Mouse (Mus musculus) spleen, postnatal 4 days (tissue): Measurements from ENCODE around the gene Alyref.
A peak's percentile ranks its signal among the peaks of the same experiment; 100 is the strongest.
"Not testable (repeated sequence)": the region's sequence is repeated elsewhere in the genome, so short reads cannot be mapped to it uniquely, and the experiment has no call there.

ENCODE experiments used
- DNase-seq, 2 experiments: peaks; one replicate each; pipeline ENCODE4 v3.0.0; 2022; ENCODE audit warnings: low spot score in 2 of 2

Gene Alyref

DNA sequence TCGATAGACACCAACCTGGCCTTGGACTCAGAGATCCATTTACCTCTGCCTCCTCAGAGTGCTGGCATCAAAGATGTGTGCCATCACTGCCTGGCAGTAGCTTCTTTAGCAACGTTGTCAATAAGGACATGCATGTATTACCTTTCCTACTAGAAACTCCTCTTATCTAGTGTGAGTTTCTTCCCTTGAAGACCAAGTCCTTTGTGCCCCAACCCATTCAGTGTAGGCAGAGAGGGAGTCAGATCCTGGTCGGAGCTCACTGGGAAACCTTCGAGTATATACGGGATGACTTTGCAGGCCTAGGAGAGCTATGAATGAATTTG is 23.9 kb downstream of the Alyref start:
- no peak for DNase-seq

DNA sequence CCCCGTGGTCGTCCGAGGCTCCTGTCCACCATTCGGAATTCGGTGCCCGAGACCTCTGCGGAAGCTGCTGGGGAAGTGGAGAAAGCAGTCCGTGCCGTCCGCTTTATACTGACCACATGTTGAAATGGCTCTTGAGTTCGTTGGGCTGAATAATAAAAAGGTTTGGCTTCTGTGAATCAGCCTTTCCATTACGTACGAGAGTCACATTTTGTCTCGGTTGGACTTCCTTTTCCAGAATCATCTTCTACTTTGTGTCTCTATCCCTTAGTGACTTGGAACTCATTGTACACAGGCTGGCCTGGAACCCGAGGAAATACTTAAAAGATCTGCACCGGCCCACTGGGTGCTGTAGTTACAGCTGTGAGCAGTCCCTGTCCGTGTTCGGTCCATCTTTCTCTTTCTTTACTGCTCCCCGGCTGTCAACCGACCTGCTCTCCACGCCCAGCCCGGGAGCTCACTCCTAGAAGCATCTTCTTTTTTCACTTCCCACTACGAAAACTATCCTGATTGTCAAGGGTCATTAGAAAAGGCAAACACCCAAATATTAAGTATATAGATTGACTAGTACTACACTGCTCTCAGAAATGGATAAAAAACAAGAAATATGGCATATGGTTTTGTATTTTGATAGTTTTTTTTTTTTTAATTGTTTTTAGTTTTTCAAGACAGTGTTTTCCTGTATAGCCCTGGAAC is 24.4 kb downstream of the Alyref start:
- DNase-seq, result no peak

DNA sequence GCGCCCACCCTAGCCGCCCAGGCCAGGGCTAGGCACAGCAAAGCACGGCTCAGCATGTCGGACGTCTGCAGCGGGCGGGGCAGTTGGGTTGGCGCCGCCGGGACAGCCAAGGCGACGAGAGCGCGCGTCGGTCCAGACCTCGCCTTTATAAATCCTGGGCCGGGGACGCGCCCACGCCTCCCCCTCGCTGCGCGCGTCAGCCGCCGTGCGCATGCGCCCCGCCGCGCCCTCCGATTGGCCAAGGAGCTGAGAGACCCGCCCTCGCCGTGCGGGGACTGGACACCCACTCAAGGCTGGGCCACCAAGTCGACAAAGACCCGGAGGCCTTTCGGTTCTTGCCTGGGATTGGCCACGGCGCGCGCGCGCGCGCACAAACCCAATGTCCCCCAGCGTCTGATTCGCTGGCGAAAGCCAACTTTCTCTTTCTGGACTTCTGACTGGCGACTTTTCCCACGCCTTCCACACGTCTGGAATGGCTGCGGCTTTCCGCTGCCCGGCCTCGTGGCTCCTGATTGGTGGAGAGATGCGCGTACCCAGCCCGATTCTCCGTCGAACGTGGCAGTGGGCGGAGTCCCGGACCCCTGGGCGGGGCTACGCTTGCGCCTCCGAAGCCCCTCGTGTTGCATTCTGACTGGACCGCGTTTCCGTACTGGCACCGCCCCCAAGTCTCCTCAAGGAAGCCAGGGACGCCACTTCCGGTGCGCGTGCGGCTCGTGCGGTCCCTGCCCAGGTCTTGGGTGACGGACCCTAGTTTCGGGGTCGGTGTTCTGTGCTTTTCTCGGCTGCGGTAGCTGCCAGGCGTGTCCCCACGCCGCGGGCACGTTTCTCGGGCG is 25.2 kb downstream of the Alyref start, which contains the start of gene P4hb:
TSS of gene P4hb (minus strand) at position 502 of the 833 bp plus-strand sequence.
- peak; percentile 99 to 100 for DNase-seq

DNA sequence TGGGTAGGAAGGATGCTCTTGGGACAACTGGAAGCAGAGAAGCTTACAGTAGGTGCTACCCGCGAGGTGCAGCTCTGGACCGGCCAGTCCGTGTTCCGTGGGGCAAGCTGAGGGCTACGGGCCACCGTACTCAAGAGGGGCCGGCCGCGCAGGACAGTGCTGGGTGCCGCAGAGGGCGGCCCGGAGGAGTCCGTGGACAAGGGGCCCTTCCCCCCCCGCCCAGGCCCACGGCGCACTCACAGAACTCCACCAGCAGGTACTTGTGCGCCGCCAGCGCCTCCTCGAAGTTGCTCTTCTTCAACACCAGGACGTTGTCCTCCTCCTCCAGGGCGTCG is 25.8 kb downstream of the Alyref start:
- no peak for DNase-seq

DNA sequence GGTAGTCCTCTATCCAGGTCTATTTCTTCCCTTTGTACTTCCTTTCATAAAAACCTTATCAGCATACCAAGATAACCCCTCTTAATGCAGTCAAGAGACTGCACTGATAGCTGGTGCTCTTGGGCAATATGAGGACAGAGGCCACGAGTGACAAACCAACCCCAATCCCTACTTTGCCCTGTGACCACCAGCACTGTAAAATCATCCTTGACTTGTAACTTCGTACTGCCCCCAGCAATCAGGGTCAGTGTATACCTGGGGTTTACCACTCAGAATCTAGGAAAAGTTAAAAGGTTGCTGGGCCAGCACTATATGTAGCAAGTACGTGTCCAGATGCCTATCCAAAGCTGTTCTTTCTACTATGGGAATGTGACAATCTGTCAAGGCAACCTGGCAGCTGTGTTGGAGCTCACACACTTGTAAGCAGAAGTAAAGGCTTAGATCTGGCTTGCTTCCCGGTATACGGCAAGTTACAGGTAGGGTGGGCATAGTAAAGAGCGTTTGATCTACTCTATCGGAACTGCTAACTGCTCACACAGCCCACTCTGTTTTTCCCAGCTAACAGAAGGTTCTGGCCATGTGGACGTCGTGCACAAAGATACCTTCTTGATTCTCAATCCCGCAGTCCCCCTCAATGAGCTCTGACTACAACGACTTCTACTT is 26.3 kb downstream of the Alyref start:
- DNase-seq, result no peak

DNA sequence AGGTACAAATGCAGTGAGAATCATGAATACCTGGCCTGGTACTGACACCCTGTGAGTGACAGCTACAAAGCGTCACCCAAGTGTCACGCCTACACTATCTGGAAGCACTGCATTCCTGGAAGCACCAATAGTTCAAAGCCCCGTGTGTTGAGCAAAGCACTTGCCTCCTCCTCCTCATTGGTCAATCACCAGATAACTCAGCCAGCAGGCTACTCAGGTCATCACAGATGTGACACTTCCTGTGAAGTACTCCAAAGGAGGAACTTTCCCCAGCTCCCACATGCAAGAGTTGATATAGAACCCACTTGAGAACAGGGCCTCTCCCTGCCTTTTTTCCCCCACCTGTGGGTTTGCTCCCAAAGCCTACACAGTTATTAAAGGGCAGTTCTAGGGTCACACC is 27.0 kb downstream of the Alyref start:
- no peak for DNase-seq

DNA sequence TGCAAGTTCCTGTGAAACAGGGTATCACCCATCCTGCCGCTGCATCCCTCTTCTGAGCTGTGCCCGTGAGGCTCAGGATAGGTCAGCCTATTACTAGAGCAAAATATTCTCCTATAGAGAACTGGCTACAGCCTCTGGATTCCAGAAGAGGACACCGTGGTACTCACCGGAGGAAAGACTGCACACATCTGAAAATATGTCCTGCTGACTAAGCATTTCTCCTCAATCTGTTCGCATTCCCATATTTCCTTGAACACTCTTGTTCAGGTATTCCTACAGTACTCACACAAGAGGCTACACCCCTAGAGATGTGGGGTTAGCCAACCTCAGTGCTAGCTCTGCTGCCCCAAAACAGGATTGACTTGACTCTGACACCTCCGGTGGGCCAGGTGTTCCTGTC is 29.8 kb downstream of the Alyref start:
- no peak for DNase-seq

DNA sequence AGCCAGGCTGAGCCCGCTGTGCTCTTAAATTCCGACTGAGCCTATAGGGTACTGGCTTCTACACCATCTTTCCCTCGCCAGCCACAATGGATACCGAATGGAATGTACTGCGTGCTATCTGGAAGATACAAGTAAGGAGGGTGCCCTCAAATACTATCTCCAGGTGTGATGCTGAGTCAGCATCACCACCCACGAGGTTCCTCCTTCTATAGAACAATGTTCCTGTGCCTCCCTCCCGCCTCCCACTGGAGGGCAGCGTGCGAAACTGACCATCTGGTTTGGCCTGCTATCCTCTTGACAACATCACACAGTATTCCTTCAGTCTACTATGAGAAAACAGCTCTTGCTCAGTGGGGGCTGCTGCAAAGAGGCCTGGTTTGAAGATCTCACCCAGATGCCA is 33.1 kb downstream of the Alyref start:
- no peak for DNase-seq

DNA sequence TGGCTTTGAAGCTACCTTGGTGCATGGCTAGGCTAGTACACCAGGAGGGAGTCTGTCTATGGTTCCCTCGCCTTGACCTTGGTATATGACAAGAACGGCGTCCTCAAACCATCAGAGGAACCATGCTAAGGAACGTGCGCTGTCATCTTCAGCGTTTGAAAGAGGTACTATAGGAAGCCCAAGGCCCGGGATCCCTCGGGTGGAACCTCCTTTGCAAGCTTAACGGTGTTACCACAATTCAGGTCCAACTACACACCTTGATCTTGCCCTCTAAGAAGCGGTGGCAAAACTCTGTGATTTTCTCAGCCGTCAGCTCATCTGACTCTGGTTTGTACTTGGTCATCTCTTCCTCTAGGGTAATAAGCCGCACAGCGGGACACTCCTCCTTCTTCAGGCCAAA is 35.2 kb downstream of the Alyref start:
- DNase-seq, result peak in 1 of 2 experiments; percentile 57

DNA sequence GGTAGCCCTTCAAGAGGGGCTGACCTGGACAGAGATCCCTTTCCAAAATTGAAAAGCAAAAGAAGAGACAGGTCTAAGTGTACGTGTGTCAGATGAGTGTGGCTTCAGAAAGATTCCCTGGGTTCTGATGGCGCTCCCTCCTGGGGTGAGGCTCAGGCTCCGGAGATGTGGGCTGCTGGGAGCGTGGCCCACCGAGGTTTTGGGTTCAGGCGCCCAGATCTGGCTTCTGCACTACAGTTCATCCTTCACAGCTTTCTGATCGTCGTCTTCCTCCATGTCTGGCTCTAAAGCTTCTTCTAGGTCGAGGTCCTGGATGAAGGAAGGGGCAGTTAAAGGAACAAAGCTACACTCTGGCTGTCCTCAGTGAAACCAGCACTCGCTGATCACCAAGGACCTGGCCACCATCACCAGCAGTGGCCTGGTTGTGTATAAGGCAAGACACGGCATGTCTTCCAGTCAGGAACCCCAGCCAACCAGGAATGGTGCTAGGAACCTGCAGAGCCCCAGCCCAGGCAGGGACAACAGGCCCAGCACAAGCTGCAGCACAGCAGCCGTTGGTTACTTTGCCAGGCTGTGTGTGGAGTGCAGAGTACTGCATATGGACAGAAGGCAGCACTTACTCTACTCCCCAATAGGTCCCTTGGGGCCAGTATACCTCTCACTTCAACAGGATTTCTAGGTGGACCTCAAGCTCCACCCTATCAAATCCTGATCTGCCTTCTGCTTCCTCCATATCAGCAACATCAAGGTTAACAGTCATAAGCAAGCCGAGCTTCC is 37.0 kb downstream of the Alyref start:
- no peak for DNase-seq

DNA sequence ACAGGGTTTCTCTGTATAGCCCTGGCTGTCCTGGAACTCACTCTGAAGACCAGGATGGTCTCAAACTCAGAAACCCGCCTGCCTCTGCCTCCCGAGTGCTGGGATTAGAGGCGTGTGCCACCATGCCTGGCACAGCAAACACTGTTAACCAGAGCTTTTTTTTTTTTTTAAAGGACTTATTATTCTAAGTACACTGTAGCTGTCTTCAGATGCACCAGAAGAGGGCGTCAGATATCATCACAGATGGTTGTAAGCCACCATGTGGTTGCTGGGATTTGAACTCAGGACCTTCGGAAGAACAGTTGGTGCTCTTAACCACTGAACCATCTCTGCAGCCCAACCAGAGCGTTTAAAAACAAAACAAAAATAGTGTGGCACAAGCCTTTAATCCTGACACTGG is 39.3 kb downstream of the Alyref start:
- DNase-seq, result not testable (repeated sequence)

DNA sequence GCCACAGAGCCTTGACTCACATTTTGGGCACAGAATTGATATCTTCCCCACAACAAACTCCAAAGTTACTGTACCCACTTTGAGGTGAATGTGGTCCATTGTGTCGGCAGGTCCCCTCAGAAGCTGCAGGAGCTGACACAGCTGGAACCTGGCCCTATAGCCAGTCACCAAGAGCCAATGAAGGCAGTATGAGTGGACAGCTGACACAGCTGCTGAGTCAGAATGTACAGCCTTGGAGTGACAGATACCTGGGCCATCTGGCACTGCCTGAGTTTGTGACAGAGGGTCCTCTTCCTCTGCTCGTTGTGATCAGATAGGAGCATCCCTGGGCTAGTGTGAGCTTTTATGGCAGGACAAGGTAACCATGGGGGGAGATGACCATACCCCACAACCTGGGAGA is 42.9 kb downstream of the Alyref start:
- no peak for DNase-seq

DNA sequence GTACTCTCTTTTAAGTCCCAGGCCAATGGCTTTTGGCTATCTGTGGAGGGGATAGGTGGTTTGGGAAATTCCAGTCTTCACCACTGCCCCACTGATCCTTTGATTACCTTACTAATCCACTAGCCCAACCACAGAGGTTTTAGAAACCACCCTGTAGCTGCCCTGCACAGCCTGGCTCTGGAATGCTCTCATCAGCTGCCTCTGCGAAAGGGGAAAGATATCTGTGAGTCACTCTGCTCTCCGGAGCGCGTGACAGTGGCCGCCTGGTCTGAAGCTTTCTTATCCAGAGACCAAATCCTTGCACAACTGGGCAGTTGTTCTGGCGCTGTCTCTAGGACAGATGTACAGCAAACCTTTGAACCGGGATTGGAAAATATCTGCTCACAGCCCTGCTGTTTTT is 43.3 kb downstream of the Alyref start:
- DNase-seq, result no peak

DNA sequence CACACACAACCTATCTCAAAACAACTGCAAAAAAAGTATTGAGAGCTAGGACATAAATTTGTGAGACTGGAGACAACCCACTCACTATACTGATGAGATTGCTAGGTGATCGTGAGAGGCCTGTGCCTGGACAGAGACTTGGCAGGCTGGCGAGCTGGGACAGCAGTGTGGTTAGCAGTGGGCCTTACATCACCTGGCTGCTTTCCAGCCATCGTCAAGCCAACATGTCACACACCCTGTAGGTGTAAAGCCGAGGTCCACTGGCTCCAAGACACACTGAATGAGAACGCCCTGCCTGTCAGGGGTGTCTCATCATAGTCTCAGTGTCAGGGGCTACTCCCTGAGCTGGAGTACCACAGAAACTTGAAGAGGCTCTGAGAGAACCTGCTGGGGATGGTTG is 45.4 kb downstream of the Alyref start:
- DNase-seq, result no peak

DNA sequence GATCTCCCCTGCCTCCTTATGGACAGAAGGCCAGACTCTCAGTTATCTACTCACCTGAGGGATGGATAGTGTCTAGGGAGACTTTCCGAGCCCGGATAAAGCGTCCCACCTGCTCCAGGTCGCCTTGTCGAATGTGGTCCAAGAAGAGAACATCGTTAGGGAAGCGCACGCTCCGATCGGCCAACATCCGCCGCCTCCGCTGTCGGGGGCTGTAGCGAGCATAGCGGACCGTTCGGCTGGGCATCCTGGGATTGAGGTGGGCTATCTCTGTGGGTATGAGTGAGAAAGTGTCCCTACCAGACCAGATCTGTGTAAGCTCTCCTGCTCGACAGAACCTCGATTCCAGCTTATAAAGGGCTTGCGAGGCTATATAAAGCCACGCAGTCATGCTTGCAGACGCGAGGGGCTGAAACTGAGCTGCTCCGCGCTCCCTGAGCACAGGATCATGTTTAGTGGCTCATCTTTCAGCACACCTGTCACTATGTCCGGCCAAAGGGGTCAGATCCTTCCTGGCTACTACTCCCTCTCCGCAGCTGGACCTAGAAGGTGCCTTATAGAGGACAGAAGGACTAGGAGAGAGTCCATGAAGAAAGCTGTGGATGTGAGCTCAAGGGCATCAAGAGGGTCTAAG is 47.2 kb downstream of the Alyref start, which contains the start of gene Ppp1r27:
TSS of gene Ppp1r27 (minus strand) at position 323 of the 631 bp plus-strand sequence.
- DNase-seq, result peak in 1 of 2 experiments; percentile 62

DNA sequence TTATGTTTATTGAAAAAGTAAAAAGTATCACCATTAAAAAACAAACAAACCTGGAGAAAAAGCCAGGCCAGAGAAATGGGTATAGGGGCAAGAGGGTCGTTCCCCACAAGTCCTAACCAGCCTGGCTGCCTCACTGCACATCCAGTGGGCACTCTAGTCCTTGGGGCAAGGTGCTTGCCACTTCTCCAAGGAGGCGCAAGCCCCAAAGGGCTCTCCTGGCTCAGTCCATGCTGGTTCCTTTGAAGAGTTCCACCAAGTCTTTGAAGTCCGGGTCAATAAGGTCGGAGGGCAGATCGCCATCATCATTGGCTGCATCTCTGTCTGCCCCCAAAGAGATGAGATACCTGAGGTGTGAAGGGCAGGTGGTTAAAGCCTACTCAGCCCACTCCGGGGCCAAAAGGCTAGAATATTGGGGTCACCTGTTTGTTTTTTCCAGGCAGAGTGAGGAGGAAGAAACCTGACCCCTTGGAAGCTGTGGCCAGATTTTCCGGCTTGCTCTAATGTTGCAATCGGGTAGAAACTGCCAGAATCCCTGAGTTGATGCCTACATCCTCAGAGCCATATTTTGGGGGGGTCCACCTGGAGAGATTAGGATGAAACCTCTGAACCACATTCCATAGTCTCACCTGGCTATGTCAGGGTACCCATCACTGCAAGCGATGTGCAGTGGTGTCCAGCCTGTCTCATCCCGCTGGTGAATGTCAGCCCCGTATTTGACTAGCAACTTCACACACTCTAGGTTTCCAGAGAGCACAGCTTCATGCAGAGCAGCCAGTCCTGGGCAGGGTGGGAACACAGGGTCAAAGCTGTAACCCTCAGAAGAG is 48.0 kb downstream of the Alyref start:
- DNase-seq, result peak in 1 of 2 experiments; percentile 63

DNA sequence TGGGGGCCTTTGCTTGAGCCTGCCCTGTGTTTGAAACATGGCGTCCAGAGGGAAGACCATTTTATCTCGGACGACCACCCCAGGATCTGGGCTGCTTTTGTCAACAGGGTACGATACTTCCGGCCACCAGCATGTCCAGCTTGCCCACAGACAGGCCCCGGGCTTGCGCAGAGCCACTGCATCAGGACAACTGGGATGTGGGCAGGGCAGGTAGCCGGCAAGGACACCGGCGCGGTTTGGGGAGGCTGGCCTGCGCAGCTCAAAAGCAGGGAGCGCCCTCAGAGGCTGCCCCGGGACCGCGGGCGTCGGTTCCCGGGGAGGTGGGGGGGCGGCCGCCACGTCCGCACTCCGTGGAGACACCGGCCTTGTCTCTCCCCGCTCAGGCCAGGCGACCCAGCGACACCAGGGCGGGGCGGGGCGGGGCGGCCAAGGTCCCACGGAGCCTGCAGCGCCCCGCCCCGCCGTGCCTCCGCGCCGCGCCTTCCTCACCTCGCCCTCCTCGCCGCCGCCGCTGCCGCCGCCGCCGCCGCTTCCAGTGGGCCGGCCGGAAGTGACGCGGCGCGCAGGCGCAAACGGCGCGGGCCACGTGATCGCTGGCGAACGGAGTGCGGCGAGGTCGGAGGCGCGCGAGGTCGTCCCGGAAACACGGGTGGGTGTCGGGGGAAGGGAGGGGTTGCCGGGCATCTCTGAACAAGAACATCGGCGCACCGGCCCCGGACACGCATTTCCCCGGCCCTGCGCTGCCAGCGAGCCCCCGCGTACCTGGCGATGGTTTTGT is 48.8 kb downstream of the Alyref start, which contains the start of gene Mcrip1:
TSS of gene Mcrip1 (minus strand) at position 560 of the 778 bp plus-strand sequence.
- DNase-seq, result peak; percentile 92 to 98

DNA sequence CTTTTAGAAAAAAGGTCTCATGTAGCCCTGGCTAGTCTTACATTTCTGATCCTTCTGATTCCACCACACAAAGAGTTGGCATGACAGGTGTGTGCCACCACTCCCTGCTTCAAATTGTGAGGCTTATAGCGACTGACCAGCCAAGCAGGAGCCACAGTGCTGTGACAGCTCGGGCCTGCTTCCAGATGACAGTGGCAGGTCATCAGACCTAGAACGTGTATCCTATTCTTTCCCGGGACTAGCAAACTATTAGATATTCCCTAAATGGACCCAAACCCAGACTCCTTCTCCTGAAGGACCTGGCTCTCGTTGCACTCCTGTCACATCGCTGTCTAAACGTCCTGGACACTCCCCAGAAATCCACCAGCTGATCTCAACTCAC is 49.4 kb downstream of the Alyref start:
- peak in 1 of 2 experiments; percentile 64 for DNase-seq

DNA sequence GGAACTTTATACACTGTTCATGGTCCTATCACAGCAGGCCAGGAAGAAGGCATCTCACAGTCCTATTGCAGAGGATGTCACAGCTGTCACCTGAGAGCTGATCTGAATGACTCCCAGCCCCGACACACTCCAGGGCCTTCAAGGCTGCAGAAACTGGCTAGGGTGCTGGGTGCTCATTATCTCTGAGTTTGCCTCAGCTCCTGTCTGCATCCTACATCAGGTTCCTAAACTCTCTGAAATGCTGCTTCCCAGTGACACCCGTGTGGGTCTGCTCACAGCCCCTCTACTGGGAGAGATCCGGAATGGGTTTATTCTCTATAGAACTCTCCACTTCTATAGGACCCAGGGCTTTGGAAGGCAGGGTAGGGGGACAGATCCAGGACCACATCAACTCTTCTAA is 50.0 kb downstream of the Alyref start:
- peak in 1 of 2 experiments; percentile 58 for DNase-seq

DNA sequence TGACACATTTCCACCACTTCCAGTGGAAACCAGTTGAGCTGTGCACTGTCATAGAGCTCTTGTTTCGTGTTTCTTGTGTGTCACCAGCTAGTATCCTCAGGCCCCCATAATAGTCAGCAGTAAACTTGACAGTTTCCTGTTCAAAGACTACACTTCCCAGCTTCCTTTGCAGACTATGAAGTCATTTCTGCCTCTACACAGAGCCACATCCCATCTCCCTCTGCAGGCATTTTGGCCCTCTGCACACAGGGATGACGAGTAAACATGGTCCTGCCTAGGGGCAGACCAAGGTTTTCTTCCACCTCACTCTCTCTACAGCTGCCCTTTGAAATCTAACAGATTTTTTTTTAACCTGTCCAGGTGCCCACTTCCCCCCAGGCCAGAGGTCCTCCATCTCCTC is 50.7 kb downstream of the Alyref start:
- no peak for DNase-seq
